Mouse (Mus musculus): ENCODE results near the gene Rptor. TPM values are rescaled to one million over a fixed set of nuclear protein-coding genes. Genes with fewer than 3 reads are reported as not detected.

Rptor gene
- polyA plus RNA-seq, 1 experiment = 26.2 TPM

GRCm38 (mm10) chr11:119735152-119735551, 132.4 kb downstream of the Rptor start:
- 71% methylated on average over 2 of the region's 2 CpGs for WGBS
- no peak for TF ChIP-seq POLR2A (IDR thresholded peaks at IDR 0.05; ENCODE audit: borderline replicate concordance, extremely low read depth, low read depth, low read length)
- no peak for TF ChIP-seq CTCF (IDR thresholded peaks at IDR 0.05; ENCODE audit: insufficient read depth, low read length)
- DNase-seq = no peak
- peaks cover 5% of the 10 kb centered on the region for H3K4me1 ChIP-seq (ENCODE audit: control insufficient read depth, insufficient read depth, low read length)
- no peak overlapping the region for H3K4me3 ChIP-seq (replicated peaks; ENCODE audit: extremely low read depth, low read depth, low read length)

- H3K4me1 ChIP-seq (ENCODE audit: control insufficient read depth, insufficient read depth, low read length) = no peaks in the 10 kb centered on the region
- DNase-seq = no peak
- no peak for TF ChIP-seq POLR2A (IDR thresholded peaks at IDR 0.05; ENCODE audit: borderline replicate concordance, extremely low read depth, low read depth, low read length)
- TF ChIP-seq CTCF (IDR thresholded peaks at IDR 0.05; ENCODE audit: insufficient read depth, low read length) = no peak
- no peak overlapping the region for H3K4me3 ChIP-seq (replicated peaks; ENCODE audit: extremely low read depth, low read depth, low read length)
- 69% methylated on average over 7 of the region's 7 CpGs for WGBS
Observed at GRCm38 (mm10) chr11:119738990-119739846, 136.5 kb downstream of the Rptor start.

- Histone ChIP-seq H3K4me3 (replicated peaks; ENCODE audit: extremely low read depth, low read depth, low read length) (no peak overlapping the region), H3K4me1 (ENCODE audit: control insufficient read depth, insufficient read depth, low read length) (no peaks in the 10 kb centered on the region)
- 74% methylated on average over 1 of the region's 1 CpGs for WGBS
- TF ChIP-seq CTCF (IDR thresholded peaks at IDR 0.05; ENCODE audit: insufficient read depth, low read length) (no peak), POLR2A (IDR thresholded peaks at IDR 0.05; ENCODE audit: borderline replicate concordance, extremely low read depth, low read depth, low read length) (no peak)
- no peak for DNase-seq
Observed at GRCm38 (mm10) chr11:119741401-119741800, 138.7 kb downstream of the Rptor start.

GRCm38 (mm10) chr11:119744436-119744835, 141.7 kb downstream of the Rptor start:
- no peak overlapping the region for H3K4me3 ChIP-seq (replicated peaks; ENCODE audit: extremely low read depth, low read depth, low read length)
- WGBS = 77% methylated on average over 4 of the region's 4 CpGs
- H3K4me1 ChIP-seq (ENCODE audit: control insufficient read depth, insufficient read depth, low read length) = no peaks in the 10 kb centered on the region
- DNase-seq = no peak
- TF ChIP-seq POLR2A (IDR thresholded peaks at IDR 0.05; ENCODE audit: borderline replicate concordance, extremely low read depth, low read depth, low read length) = no peak
- TF ChIP-seq CTCF (IDR thresholded peaks at IDR 0.05; ENCODE audit: insufficient read depth, low read length) = no peak

GRCm38 (mm10) chr11:119745333-119745732, 142.6 kb downstream of the Rptor start:
- DNase-seq = no peak
- no peak overlapping the region for H3K4me3 ChIP-seq (replicated peaks; ENCODE audit: extremely low read depth, low read depth, low read length)
- H3K4me1 ChIP-seq (ENCODE audit: control insufficient read depth, insufficient read depth, low read length) = no peaks in the 10 kb centered on the region
- WGBS = 94% methylated on average over 7 of the region's 7 CpGs
- no peak for TF ChIP-seq POLR2A (IDR thresholded peaks at IDR 0.05; ENCODE audit: borderline replicate concordance, extremely low read depth, low read depth, low read length)
- no peak for TF ChIP-seq CTCF (IDR thresholded peaks at IDR 0.05; ENCODE audit: insufficient read depth, low read length)

- no peak for DNase-seq
- WGBS = 75% methylated on average over 6 of the region's 6 CpGs
- Histone ChIP-seq H3K4me1 (ENCODE audit: control insufficient read depth, insufficient read depth, low read length) (no peaks in the 10 kb centered on the region), H3K4me3 (replicated peaks; ENCODE audit: extremely low read depth, low read depth, low read length) (no peak overlapping the region)
- no peak for TF ChIP-seq POLR2A (IDR thresholded peaks at IDR 0.05; ENCODE audit: borderline replicate concordance, extremely low read depth, low read depth, low read length)
- TF ChIP-seq CTCF (IDR thresholded peaks at IDR 0.05; ENCODE audit: insufficient read depth, low read length) = no peak
Observed at GRCm38 (mm10) chr11:119754459-119754858, 151.8 kb downstream of the Rptor start.

- Histone ChIP-seq H3K4me1 (ENCODE audit: control insufficient read depth, insufficient read depth, low read length) (no peaks in the 10 kb centered on the region), H3K4me3 (replicated peaks; ENCODE audit: extremely low read depth, low read depth, low read length) (no peak overlapping the region)
- 97% methylated on average over 5 of the region's 5 CpGs for WGBS
- TF ChIP-seq POLR2A (IDR thresholded peaks at IDR 0.05; ENCODE audit: borderline replicate concordance, extremely low read depth, low read depth, low read length) (no peak), CTCF (IDR thresholded peaks at IDR 0.05; ENCODE audit: insufficient read depth, low read length) (no peak)
- no peak for DNase-seq
Observed at GRCm38 (mm10) chr11:119758214-119758613, 155.5 kb downstream of the Rptor start.

- no peak overlapping the region for H3K4me3 ChIP-seq (replicated peaks; ENCODE audit: extremely low read depth, low read depth, low read length)
- WGBS = 90% methylated on average over 7 of the region's 7 CpGs
- no peak for TF ChIP-seq CTCF (IDR thresholded peaks at IDR 0.05; ENCODE audit: insufficient read depth, low read length)
- no peak for TF ChIP-seq POLR2A (IDR thresholded peaks at IDR 0.05; ENCODE audit: borderline replicate concordance, extremely low read depth, low read depth, low read length)
- no peaks in the 10 kb centered on the region for H3K4me1 ChIP-seq (ENCODE audit: control insufficient read depth, insufficient read depth, low read length)
- no peak for DNase-seq
Observed at GRCm38 (mm10) chr11:119758705-119759327, 156.1 kb downstream of the Rptor start.

GRCm38 (mm10) chr11:119762911-119763310, 160.2 kb downstream of the Rptor start:
- no peak for DNase-seq
- TF ChIP-seq CTCF (IDR thresholded peaks at IDR 0.05; ENCODE audit: insufficient read depth, low read length) (no peak), POLR2A (IDR thresholded peaks at IDR 0.05; ENCODE audit: borderline replicate concordance, extremely low read depth, low read depth, low read length) (no peak)
- Histone ChIP-seq H3K4me1 (ENCODE audit: control insufficient read depth, insufficient read depth, low read length) (no peaks in the 10 kb centered on the region), H3K4me3 (replicated peaks; ENCODE audit: extremely low read depth, low read depth, low read length) (no peak overlapping the region)
- WGBS = 78% methylated on average over 9 of the region's 9 CpGs

- Histone ChIP-seq H3K4me1 (ENCODE audit: control insufficient read depth, insufficient read depth, low read length) (no peaks in the 10 kb centered on the region), H3K4me3 (replicated peaks; ENCODE audit: extremely low read depth, low read depth, low read length) (no peak overlapping the region)
- 92% methylated on average over 6 of the region's 6 CpGs for WGBS
- TF ChIP-seq POLR2A (IDR thresholded peaks at IDR 0.05; ENCODE audit: borderline replicate concordance, extremely low read depth, low read depth, low read length) = no peak
- TF ChIP-seq CTCF (IDR thresholded peaks at IDR 0.05; ENCODE audit: insufficient read depth, low read length) = no peak
- no peak for DNase-seq
Observed at GRCm38 (mm10) chr11:119766023-119766422, 163.3 kb downstream of the Rptor start.
